Mouse (Mus musculus): Measurements from ENCODE around the gene Phlpp2. TPM values are rescaled to one million over a fixed set of nuclear protein-coding genes. Genes with fewer than 3 reads are reported as not detected.

Gene Phlpp2
- polyA plus RNA-seq, 1 experiment from 2014 or later = 3.7 TPM

DNA sequence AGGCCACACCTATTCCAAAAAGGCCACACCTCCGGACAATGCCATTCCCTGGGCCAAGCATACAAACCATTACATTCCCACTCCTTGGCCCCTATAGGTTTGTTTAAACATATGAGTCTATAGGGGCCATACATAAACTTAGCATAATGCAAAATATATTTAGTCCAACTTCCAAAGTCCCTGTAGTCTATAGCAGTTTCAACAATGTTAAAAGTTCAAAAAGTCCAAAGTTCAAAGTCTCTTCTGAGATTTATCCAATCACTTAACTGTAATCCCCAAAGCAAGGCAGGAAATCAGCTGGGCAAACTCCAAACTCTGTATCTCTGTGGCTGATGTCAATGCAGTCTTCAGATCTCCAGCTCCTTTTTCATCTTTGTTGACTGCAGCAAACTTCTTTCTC lies 20.9 kb downstream of the Phlpp2 start:
- Histone ChIP-seq H3K36me3 (ENCODE audit: control insufficient read depth, insufficient read depth, low read length) (peaks cover 18% of the 10 kb centered on the region; the same call in 1 of the 2 replicates), H3K9ac (ENCODE audit: low read length) (no peak overlapping the region)
- 89% methylated on average over 1 of the region's 1 CpGs for WGBS

GRCm38 (mm10) chr8:109890794-109891585 lies 22.6 kb downstream of the Phlpp2 start:
- Histone ChIP-seq H3K4me1 (ENCODE audit: control insufficient read depth, insufficient read depth, low read length) (no peaks in the 10 kb centered on the region), H3K9ac (ENCODE audit: low read length) (no peak overlapping the region), H3K27me3 (replicated peaks; ENCODE audit: control insufficient read depth, insufficient read depth, low read length) (no peaks in the 10 kb centered on the region), H3K4me2 (ENCODE audit: low read length) (no peak overlapping the region), H3K27ac (ENCODE audit: low read depth, low read length) (no peak overlapping the region), H3K4me3 (ENCODE audit: low read depth, low read length) (no peak overlapping the region), H3K36me3 (ENCODE audit: control insufficient read depth, insufficient read depth, low read length) (peaks cover 15% of the 10 kb centered on the region; the same call in 1 of the 2 replicates), H3K9me3 (replicated peaks; ENCODE audit: control insufficient read depth, low read length) (no peaks in the 10 kb centered on the region)
- DNase-seq (ENCODE audit: low spot score) = no peak
- ATAC-seq = no peak
- WGBS = 89% methylated on average over 3 of the region's 3 CpGs

More for the DNA sequence above, 20.9 kb downstream of the Phlpp2 start:
- H3K27me3 ChIP-seq (replicated peaks; ENCODE audit: control insufficient read depth, insufficient read depth, low read length) = no peaks in the 10 kb centered on the region
- DNase-seq (ENCODE audit: low spot score) (no peak), ATAC-seq (no peak)
- no peaks in the 10 kb centered on the region for H3K4me1 ChIP-seq (ENCODE audit: control insufficient read depth, insufficient read depth, low read length)
- H3K4me2 ChIP-seq (ENCODE audit: low read length) = no peak overlapping the region
- H3K4me3 ChIP-seq (ENCODE audit: low read depth, low read length) = no peak overlapping the region
- no peak overlapping the region for H3K27ac ChIP-seq (ENCODE audit: low read depth, low read length)
- H3K9me3 ChIP-seq (replicated peaks; ENCODE audit: control insufficient read depth, low read length) = no peaks in the 10 kb centered on the region

DNA sequence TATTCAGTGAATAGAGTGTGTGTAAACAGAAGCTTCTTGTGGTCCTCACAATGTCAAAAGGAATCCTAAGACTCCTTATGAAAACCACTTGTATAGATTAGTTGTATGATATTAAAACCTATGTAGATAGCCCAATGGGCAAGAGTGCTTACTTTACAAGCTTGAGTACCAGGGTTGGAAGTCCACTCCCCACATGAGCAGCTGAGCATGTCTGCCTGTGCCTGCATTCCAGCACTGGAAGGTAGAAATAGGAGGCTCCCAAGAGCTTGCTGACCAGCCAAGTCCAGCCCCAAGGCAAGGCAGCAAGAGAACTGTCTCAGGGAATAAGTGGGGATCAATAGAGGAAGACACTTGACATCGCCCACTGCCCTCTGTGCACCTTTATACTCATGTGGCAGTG lies 26.3 kb downstream of the Phlpp2 start:
- Histone ChIP-seq H3K4me2 (ENCODE audit: low read length) (no peak overlapping the region), H3K4me1 (ENCODE audit: control insufficient read depth, insufficient read depth, low read length) (no peaks in the 10 kb centered on the region), H3K27me3 (replicated peaks; ENCODE audit: control insufficient read depth, insufficient read depth, low read length) (no peaks in the 10 kb centered on the region), H3K27ac (ENCODE audit: low read depth, low read length) (no peak overlapping the region), H3K9ac (ENCODE audit: low read length) (no peak overlapping the region), H3K36me3 (ENCODE audit: control insufficient read depth, insufficient read depth, low read length) (0 out of 2 replicates have a peak, but pooled peaks cover 7% of the 10 kb centered on the region), H3K9me3 (replicated peaks; ENCODE audit: control insufficient read depth, low read length) (no peaks in the 10 kb centered on the region), H3K4me3 (ENCODE audit: low read depth, low read length) (no peak overlapping the region)
- ATAC-seq (no peak), DNase-seq (ENCODE audit: low spot score) (no peak)
- WGBS = 94% methylated on average over 1 of the region's 1 CpGs

DNA sequence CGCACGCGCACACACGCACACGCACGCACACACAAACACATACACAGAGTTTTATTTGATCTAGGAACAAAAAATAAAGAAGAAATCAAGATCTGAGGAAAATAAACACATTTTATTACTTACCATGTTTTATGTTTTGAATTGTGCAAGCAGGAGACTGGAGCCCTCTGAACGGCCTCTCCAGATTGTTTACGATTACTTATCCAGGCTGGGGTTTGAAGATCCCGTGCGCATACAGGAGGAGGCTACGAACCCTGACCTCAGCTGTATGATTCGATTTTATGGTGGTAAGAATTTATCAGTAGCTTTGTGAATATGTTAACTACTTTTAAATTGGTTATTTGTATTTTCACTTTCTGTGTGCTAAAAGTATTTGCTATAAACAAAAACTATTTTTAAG lies 27.0 kb downstream of the Phlpp2 start:
- Histone ChIP-seq H3K9me3 (replicated peaks; ENCODE audit: control insufficient read depth, low read length) (no peaks in the 10 kb centered on the region), H3K36me3 (ENCODE audit: control insufficient read depth, insufficient read depth, low read length) (0 out of 2 replicates have a peak, but pooled peaks cover 7% of the 10 kb centered on the region), H3K27me3 (replicated peaks; ENCODE audit: control insufficient read depth, insufficient read depth, low read length) (no peaks in the 10 kb centered on the region), H3K4me2 (ENCODE audit: low read length) (no peak overlapping the region), H3K27ac (ENCODE audit: low read depth, low read length) (no peak overlapping the region), H3K4me3 (ENCODE audit: low read depth, low read length) (no peak overlapping the region), H3K9ac (ENCODE audit: low read length) (no peak overlapping the region), H3K4me1 (ENCODE audit: control insufficient read depth, insufficient read depth, low read length) (no peaks in the 10 kb centered on the region)
- no peak for DNase-seq (ENCODE audit: low spot score)
- ATAC-seq = no peak
- whole genome bisulfite sequencing = 92% methylated on average over 12 of the region's 12 CpGs

DNA sequence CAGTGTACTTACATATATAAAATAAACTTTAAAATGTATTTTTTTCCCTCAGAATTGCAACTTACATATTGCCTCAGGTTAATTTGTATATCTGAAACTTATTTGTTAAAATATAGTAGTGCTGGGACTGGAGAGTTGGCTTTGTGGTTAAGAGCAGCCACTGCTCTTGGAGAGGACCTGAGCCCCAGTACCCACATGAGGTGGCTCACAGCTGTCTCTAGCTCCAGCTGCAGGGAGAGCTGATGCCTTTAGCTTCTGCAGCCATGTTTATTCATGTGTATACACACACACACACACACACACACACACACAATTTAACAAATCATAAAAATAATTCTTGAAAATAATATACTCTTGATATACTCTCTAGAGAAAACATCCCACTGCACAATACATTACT lies 34.0 kb downstream of the Phlpp2 start:
- no peaks in the 10 kb centered on the region for H3K9me3 ChIP-seq (replicated peaks; ENCODE audit: control insufficient read depth, low read length)
- no peaks in the 10 kb centered on the region for H3K4me1 ChIP-seq (ENCODE audit: control insufficient read depth, insufficient read depth, low read length)
- DNase-seq (ENCODE audit: low spot score) (no peak), ATAC-seq (no peak)
- no peak overlapping the region for H3K9ac ChIP-seq (ENCODE audit: low read length)
- no peaks in the 10 kb centered on the region for H3K27me3 ChIP-seq (replicated peaks; ENCODE audit: control insufficient read depth, insufficient read depth, low read length)
- 0 out of 2 replicates have a peak, but pooled peaks cover 7% of the 10 kb centered on the region for H3K36me3 ChIP-seq (ENCODE audit: control insufficient read depth, insufficient read depth, low read length)
- H3K4me2 ChIP-seq (ENCODE audit: low read length) = no peak overlapping the region
- H3K27ac ChIP-seq (ENCODE audit: low read depth, low read length) = no peak overlapping the region
- H3K4me3 ChIP-seq (ENCODE audit: low read depth, low read length) = no peak overlapping the region

GRCm38 (mm10) chr8:109903909-109904469 lies 35.6 kb downstream of the Phlpp2 start:
- H3K27me3 ChIP-seq (replicated peaks; ENCODE audit: control insufficient read depth, insufficient read depth, low read length) = no peaks in the 10 kb centered on the region
- DNase-seq (ENCODE audit: low spot score) (peak; percentile 63), ATAC-seq (no peak)
- peaks cover 17% of the 10 kb centered on the region for H3K36me3 ChIP-seq (ENCODE audit: control insufficient read depth, insufficient read depth, low read length)
- H3K4me1 ChIP-seq (ENCODE audit: control insufficient read depth, insufficient read depth, low read length) = no peaks in the 10 kb centered on the region
- H3K27ac ChIP-seq (ENCODE audit: low read depth, low read length) = peak overlapping the region; percentile 52; the same call in 1 of the 2 replicates
- no peak overlapping the region for H3K4me2 ChIP-seq (ENCODE audit: low read length)
- no peak overlapping the region for H3K4me3 ChIP-seq (ENCODE audit: low read depth, low read length)
- H3K9ac ChIP-seq (ENCODE audit: low read length) = no peak overlapping the region
- H3K9me3 ChIP-seq (replicated peaks; ENCODE audit: control insufficient read depth, low read length) = no peaks in the 10 kb centered on the region
- WGBS = 78% methylated on average over 10 of the region's 10 CpGs

GRCm38 (mm10) chr8:109904928-109905668 lies 36.8 kb downstream of the Phlpp2 start:
- H3K27ac ChIP-seq (ENCODE audit: low read depth, low read length) = no peak overlapping the region
- H3K9me3 ChIP-seq (replicated peaks; ENCODE audit: control insufficient read depth, low read length) = no peaks in the 10 kb centered on the region
- no peaks in the 10 kb centered on the region for H3K4me1 ChIP-seq (ENCODE audit: control insufficient read depth, insufficient read depth, low read length)
- no peak overlapping the region for H3K4me3 ChIP-seq (ENCODE audit: low read depth, low read length)
- ATAC-seq = no peak
- DNase-seq (ENCODE audit: low spot score) = no peak
- WGBS = 96% methylated on average over 1 of the region's 1 CpGs
- no peak overlapping the region for H3K4me2 ChIP-seq (ENCODE audit: low read length)
- peaks cover 28% of the 10 kb centered on the region for H3K36me3 ChIP-seq (ENCODE audit: control insufficient read depth, insufficient read depth, low read length)
- no peak overlapping the region for H3K9ac ChIP-seq (ENCODE audit: low read length)
- H3K27me3 ChIP-seq (replicated peaks; ENCODE audit: control insufficient read depth, insufficient read depth, low read length) = no peaks in the 10 kb centered on the region

- Histone ChIP-seq H3K36me3 (ENCODE audit: control insufficient read depth, insufficient read depth, low read length) (peaks cover 42% of the 10 kb centered on the region), H3K9me3 (replicated peaks; ENCODE audit: control insufficient read depth, low read length) (no peaks in the 10 kb centered on the region), H3K27me3 (replicated peaks; ENCODE audit: control insufficient read depth, insufficient read depth, low read length) (no peaks in the 10 kb centered on the region), H3K9ac (ENCODE audit: low read length) (no peak overlapping the region), H3K4me3 (ENCODE audit: low read depth, low read length) (no peak overlapping the region), H3K27ac (ENCODE audit: low read depth, low read length) (no peak overlapping the region), H3K4me1 (ENCODE audit: control insufficient read depth, insufficient read depth, low read length) (no peaks in the 10 kb centered on the region), H3K4me2 (ENCODE audit: low read length) (no peak overlapping the region)
- peak; percentile 6 for DNase-seq (ENCODE audit: low spot score)
- 90% methylated on average over 3 of the region's 3 CpGs for WGBS
- no peak for ATAC-seq
These were observed 38.6 kb downstream of the Phlpp2 start for GRCm38 (mm10) chr8:109906907-109907306.
